Mouse (Mus musculus): ENCODE results near the gene Gcn1l1.
A peak's percentile ranks its signal among the peaks of the same experiment; 100 is the strongest.

The Gcn1l1 gene

GRCm38 (mm10) chr5:115666366-115667065, 101.5 kb downstream of the Gcn1l1 start:
- peak; percentile 74 for DNase-seq

- DNase-seq = no peak
These were observed 102.2 kb downstream of the Gcn1l1 start for GRCm38 (mm10) chr5:115667210-115667609.

- peak; percentile 60 for DNase-seq
These were observed 102.8 kb downstream of the Gcn1l1 start for GRCm38 (mm10) chr5:115667894-115668293.

- peak; percentile 68 for DNase-seq
These were observed 103.9 kb downstream of the Gcn1l1 start for GRCm38 (mm10) chr5:115668986-115669385.

- DNase-seq = peak; percentile 76
These were observed 104.9 kb downstream of the Gcn1l1 start for GRCm38 (mm10) chr5:115669974-115670373.

- peak; percentile 85 for DNase-seq
These were observed 105.4 kb downstream of the Gcn1l1 start for GRCm38 (mm10) chr5:115670406-115670805.

- DNase-seq = peak; percentile 62
These were observed 106.8 kb downstream of the Gcn1l1 start for GRCm38 (mm10) chr5:115671846-115672245.
